Mouse (Mus musculus) thymus, adult 2 months (tissue): ENCODE data around the gene Nfil3.

Experiments used
- CTCF ChIP-seq: fragments of 200-500 bp; IDR thresholded peaks from 2 replicates; pipeline ENCODE4 v1.5.1; 2012; ENCODE audit warnings: mild to moderate bottlenecking, control low read depth, low read length, moderate library complexity, borderline replicate concordance; ENCODE audit not compliant: control insufficient read depth, poor library complexity, insufficient read depth; ENCODE audit errors: extremely low read depth
- POLR2A ChIP-seq: fragments of 200-500 bp; IDR thresholded peaks from 2 replicates; pipeline ENCODE4 v1.6.1; 2012; ENCODE audit warnings: mild to moderate bottlenecking, low read length, control low read depth, moderate library complexity; ENCODE audit not compliant: control insufficient read depth, poor library complexity, insufficient read depth; ENCODE audit errors: extremely low read depth

GRCm38 (mm10) chr13:52974676-52975075 is 6.2 kb downstream of the Nfil3 start:
- TF ChIP-seq CTCF: no peak
- no peak for TF ChIP-seq POLR2A
